Mouse (Mus musculus) liver, embryonic 14.5 days (tissue): ENCODE results near the gene D630039A03Rik.

Source experiments
- CTCF ChIP-seq: IDR thresholded peaks from 2 replicates; pipeline ENCODE4 v1.5.1; 2016; ENCODE audit warnings: antibody characterized with exemption, low read depth, control low read depth
- EP300 ChIP-seq: IDR thresholded peaks from 2 replicates; pipeline ENCODE4 v1.6.1; 2016; ENCODE audit warnings: antibody characterized with exemption, low read depth

GRCm38 (mm10) chr4:57914193-57915190 is 1.6 kb downstream of the D630039A03Rik start:
- peak; percentile 17; the same call in 1 of the 2 replicates for TF ChIP-seq CTCF
- no peak for TF ChIP-seq EP300
